Mouse (Mus musculus): ENCODE measurements around the gene Bbs1.
A peak's percentile ranks its signal among the peaks of the same experiment; 100 is the strongest.
"Not testable (repeated sequence)": the region's sequence is repeated elsewhere in the genome, so short reads cannot be mapped to it uniquely, and the experiment has no call there.

Gene Bbs1

GRCm38 (mm10) chr19:4889791-4890190 lies 16.6 kb downstream of the Bbs1 start:
- no peak for DNase-seq (ENCODE audit: extremely low spot score, low read depth, low spot score)

- DNase-seq (ENCODE audit: extremely low spot score, low read depth, low spot score) = no peak
Observed at GRCm38 (mm10) chr19:4883961-4884360, 22.5 kb downstream of the Bbs1 start.

GRCm38 (mm10) chr19:4879324-4879703 lies 27.1 kb downstream of the Bbs1 start:
- no peak for DNase-seq (ENCODE audit: extremely low spot score, low read depth, low spot score)

DNA sequence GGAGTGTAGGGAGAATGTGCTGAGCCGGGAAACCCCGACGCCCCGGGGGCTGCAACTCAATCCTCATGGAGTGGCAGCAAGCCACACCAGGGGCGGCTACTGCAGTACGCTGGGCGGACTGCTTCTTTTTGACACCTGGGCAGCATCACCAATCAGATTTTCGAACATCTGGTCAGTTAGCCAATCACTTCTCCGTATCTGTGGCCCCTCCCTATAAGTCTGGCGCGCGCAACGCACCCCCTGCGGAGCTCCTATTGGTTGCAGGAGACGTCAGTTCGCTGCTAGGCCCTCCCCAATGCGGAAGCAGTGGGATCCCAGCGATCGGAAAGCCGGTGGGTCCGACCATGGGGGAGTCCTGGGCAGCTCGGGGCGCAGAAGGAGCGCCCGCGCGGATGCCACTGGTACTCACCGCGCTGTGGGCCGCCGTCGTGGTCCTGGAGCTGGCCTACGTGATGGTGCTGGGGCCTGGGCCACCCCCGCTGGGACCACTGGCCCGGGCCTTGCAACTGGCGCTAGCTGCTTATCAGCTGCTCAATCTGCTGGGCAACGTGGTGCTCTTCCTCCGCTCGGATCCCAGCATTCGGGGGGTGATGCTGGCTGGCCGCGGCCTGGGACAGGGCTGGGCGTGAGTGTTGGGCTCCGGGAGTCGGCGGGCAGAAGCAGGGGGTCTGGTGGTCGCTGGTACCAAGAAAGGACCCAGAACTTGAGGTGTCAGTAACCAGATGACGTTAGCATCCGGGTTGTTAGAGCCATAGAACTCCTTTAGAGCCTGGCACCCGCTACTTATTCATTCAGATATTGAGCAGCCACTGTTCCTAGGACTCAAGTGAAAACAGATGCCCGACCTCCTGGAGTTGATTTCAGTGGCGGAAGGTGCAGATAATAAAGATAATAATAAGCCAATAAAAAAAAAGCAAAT lies 27.8 kb downstream of the Bbs1 start, which contains the start of gene Zdhhc24:
TSS of gene Zdhhc24 (plus strand) at position 264 of the 919 bp plus-strand sequence.
- DNase-seq (ENCODE audit: extremely low spot score, low read depth, low spot score) = peak; percentile 76

DNA sequence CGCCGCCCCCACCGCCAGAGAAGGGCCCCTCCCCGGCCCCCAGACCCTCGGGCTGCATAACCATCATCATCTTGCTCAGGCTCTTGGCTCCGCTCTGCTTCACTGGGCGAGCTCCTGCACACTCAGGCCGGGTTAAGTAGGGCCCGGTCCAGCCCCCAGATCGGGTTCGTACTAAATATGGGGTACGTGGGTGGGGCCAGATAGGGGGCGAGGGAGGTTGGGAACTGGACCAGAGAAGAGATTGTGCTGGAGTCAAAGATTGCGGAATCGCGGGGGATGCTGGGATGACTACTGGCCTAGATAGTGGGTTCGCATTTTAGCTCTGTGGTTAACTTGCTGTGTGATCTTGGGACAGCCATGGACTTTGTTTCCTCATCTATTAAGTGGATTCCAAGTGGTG lies 28.6 kb downstream of the Bbs1 start, which contains the start of gene Actn3:
TSS of gene Actn3 (minus strand) at position 125 of the 400 bp plus-strand sequence.
- no peak for DNase-seq (ENCODE audit: extremely low spot score, low read depth, low spot score)

GRCm38 (mm10) chr19:4876755-4877154 lies 29.7 kb downstream of the Bbs1 start:
- no peak for DNase-seq (ENCODE audit: extremely low spot score, low read depth, low spot score)

DNA sequence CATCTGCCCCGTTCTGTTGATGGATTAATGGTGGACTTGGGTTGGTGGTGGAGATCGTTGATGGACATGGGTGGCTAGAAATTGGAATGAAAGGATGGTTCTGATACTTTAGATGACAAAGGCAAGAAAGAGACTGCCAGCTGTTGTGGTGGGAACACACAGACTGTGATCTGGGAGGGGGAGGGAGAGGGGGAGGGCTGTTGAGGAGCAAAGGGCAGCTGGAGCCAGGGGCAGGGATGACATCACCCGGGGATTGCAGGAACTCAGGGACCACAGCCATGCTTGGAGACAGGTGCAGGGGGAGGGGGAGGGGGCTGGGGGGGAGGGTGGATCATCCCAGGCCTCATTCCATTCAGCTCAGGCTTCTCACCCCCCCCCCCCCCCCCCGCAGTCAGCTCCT lies 30.2 kb downstream of the Bbs1 start:
- no peak for DNase-seq (ENCODE audit: extremely low spot score, low read depth, low spot score)

DNA sequence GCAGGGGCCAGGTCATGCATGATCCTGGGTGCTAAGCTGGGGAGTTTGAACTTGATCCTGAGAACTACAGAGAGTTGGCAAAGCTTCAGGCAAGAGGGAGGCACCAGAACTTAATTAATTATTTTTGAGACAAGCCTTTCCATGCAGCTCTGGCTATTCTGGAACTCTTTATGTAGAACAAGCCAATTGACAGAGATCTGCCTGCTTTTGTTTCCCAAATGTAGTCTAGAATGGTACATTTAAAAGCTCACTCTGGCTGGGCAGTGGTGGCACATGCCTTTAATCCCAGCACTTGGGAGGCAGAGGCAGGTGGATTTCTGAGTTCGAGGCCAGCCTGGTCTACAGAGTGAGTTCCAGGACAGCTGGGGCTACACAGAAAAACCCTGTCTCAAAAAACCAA lies 31.8 kb downstream of the Bbs1 start:
- not testable (repeated sequence) for DNase-seq (ENCODE audit: extremely low spot score, low read depth, low spot score)

DNA sequence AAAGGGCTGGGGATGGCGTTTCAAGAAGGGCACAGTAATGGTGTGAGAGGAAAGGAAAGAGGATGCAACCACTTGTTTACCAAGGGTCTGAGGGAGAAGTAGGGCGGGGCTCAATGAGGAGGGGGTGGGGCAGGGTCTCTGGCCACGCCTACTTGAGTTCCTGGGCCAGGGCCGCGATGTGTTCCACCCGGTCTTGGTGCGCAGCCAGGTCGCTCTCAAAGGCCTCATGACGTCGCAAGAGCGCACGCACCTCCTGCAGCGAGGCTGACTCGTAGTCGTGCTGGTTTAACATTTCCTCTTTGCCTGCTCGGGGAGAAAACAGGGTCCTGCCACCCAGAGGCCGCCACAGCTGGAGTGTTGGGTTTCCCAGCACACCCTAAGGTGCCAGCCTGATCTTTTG lies 41.3 kb downstream of the Bbs1 start:
- DNase-seq (ENCODE audit: extremely low spot score, low read depth, low spot score) = no peak

- DNase-seq (ENCODE audit: extremely low spot score, low read depth, low spot score) = no peak
Observed at GRCm38 (mm10) chr19:4863048-4863447, 43.4 kb downstream of the Bbs1 start.

DNA sequence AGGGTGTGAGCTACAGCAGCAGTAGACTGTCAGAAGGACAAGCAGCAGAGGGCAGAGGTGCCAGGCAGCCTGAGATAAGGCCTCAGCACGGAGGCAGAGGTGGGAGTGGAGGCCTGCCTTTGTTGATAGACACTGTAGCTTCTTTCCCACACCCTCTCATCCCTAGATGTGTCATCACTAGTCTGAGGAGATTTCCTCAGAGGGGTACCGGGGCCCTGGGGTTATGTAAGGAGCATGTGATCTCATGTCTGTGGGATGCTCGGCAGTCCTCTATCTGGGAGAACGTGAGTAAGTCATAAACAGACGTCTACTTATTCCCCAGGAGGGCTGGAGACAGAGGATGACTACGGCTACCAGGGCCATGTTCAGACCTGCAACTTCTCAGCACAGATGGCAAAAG lies 47.3 kb downstream of the Bbs1 start:
- no peak for DNase-seq (ENCODE audit: extremely low spot score, low read depth, low spot score)

GRCm38 (mm10) chr19:4855951-4856350 lies 50.5 kb downstream of the Bbs1 start:
- DNase-seq (ENCODE audit: extremely low spot score, low read depth, low spot score) = no peak

GRCm38 (mm10) chr19:4855470-4855820 lies 51.0 kb downstream of the Bbs1 start:
- no peak for DNase-seq (ENCODE audit: extremely low spot score, low read depth, low spot score)

DNA sequence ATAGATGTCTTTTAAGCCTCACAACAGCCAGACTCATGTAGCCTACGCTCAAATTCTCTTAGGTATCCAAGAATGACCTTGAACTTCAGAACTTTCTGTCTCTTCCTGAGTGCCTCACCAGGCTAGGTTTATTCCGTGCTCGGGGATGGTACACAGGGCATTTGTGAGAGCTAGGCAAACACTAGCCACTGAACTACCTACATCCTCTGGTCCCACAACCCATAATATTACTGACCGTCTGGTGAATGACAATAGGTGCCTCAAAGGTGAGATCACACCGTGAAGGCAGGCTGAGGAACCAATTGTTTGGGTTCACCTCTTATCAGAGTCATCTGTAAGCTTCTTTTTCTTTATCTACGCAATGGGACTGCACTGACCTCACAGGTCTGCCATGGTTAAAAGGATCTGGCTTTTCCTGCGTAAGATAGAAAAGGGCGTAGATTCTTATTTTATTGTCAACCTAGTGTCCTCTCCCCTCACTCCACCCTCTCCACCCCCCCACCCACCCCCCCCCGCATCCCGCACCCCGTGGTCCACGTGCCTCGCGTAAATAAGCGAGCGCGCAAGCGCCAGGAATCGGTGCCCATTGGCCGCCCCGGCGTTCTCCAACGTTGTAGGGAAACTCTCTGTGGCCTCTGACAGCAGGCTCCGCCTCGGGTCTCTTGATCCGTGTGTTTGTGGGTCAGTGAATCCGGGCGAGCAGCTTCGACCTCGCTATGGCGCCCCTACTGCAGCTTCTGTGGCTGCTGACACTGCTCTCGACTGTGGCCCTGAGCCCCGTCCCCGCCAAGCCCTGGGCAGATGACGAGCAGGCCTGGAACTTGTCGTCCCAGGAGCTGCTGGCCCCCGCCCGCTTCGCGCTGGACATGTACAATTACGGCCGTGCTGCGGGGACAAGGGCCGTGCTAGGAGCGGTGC lies 51.6 kb downstream of the Bbs1 start, which contains the start of gene Ctsf:
TSS of gene Ctsf (plus strand) at position 579 of the 918 bp plus-strand sequence.
- DNase-seq (ENCODE audit: extremely low spot score, low read depth, low spot score) = no peak

DNA sequence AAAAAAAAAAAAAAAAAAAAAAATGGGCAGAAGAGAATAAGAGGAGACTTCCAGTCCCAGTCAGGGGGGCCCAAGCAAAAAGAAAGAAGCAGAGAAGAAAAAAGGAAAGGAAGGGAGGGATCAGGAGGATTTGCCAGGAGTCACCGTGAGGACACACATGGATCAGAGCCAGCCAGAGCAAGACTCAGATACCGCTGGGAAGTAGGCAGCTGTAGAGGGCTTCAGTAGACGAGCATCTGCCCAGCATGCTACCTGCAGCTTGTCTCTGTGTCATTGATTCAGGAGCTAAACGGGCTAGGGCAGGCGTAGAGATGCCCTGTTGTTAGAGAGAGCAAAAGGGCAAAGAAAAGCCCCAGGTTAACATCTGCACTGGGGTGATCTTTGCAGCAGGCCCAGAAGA lies 56.1 kb downstream of the Bbs1 start:
- DNase-seq (ENCODE audit: extremely low spot score, low read depth, low spot score) = no peak

- no peak for DNase-seq (ENCODE audit: extremely low spot score, low read depth, low spot score)
Observed at GRCm38 (mm10) chr19:4849800-4850199, 56.6 kb downstream of the Bbs1 start.

- DNase-seq (ENCODE audit: extremely low spot score, low read depth, low spot score) = no peak
Observed at GRCm38 (mm10) chr19:4847490-4847889, 58.9 kb downstream of the Bbs1 start.

DNA sequence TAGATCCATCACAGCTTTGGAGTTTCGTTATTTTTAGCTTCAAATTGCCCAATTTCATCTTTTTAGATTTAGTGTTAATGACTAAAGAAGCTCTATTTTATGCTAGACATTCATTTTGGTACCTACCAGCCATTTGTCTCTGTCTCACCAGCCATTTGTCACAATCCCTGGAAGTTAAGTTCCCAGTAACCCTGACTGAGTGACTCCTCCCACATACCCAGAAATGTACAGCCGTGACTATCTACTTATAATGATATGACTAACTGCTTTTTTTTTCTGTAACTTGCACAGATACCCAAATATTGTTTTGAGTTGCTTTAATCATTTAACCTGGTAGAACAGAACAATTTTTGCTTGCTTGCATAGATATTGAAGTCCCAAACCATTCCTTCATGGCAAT lies 60.6 kb downstream of the Bbs1 start:
- DNase-seq (ENCODE audit: extremely low spot score, low read depth, low spot score) = no peak

- DNase-seq (ENCODE audit: extremely low spot score, low read depth, low spot score) = no peak
Observed at GRCm38 (mm10) chr19:4842611-4843010, 63.8 kb downstream of the Bbs1 start.

DNA sequence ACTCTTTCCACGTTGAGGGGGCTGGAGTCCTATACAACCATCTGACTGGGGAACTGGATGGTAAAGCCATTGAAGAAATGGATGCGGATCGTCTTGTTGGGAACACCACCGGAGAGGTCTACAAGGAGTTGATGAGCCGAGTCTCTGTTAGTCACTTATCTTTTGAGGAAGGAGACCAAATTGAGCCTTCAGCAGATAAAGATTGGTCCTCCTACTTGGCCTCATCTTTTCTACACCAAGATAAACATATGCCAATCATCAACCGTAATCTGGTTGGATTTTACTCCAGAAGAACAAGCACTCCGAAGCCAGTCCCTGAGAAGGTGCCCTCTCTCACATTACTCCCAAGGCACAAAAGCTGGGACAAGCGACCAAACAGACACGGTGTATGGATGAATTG lies 65.6 kb downstream of the Bbs1 start:
- DNase-seq (ENCODE audit: extremely low spot score, low read depth, low spot score) = no peak

DNA sequence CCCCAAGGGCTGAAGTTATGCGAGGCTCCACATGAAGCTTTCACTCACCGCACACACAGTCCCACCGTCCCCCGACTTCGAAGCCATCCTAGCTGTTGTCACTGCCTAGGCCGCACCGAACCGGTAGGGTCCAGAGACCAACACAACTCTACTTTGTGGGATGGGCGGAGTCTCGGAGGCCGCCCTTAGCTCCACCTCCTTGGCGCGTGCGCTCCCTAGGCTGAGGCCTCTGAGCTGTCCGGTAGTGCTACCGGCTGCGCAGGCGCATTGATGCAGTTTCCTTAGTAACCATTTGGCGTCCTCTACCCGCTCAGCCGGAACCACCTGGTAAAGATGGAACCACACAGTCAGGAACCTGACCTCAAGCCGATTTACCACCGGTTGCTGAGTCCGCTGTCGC lies 67.3 kb downstream of the Bbs1 start, which contains the start of the genes Ccs and Ccdc87:
TSS of gene Ccs (minus strand) at position 184 of the 400 bp plus-strand sequence.
TSS of gene Ccdc87 (plus strand) at position 218 of the 400 bp plus-strand sequence.
- peak; percentile 85 for DNase-seq (ENCODE audit: extremely low spot score, low read depth, low spot score)
